In the genomic region with DNA sequence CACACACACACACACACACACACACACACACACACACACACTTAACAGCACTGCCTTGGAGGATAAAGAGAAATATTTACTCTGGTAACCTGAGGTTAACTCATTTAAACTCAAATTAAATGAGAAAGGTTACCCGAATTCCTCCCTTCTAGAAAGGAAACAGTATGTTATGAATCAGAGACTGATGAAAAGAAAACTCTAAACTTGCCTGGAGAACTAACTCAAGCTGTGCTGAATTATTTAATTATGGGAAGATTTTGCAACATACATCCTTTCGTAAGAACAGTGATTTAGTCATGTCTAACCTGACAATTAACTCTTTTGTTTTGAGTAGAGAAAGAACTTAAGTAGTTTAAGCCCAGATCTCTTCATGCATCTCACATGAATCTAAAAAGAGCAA, we compare ENCODE assay signal across 13 mouse cellular contexts.
"Had no signal": no experiment of that assay in that cellular context is flagged by ENCODE, and none has a peak within 500 bp of the region (broad histone marks: within the 10 kb centered on the region; RNA-seq: fewer than 3 reads in every experiment).

No protein-coding gene starts in this region.

- H3K27me3 ChIP-seq: kidney, embryonic 15.5 days; liver, embryonic 15.5 days; neural tube, embryonic 12.5 days had no signal

- DNase-seq: kidney, adult 2 months; kidney, postnatal 14 days; lung, adult 2 months; midbrain, embryonic 14.5 days; right cerebral cortex, postnatal 4 days; spleen, adult 18-20 months; thymus, adult 18-20 months; thymus, postnatal 36 days had no signal

- H3K36me3 ChIP-seq: kidney, embryonic 15.5 days; limb, embryonic 10.5 days; liver, embryonic 15.5 days; neural tube, embryonic 12.5 days had no signal

- H3K4me1 ChIP-seq: kidney, embryonic 15.5 days; liver, embryonic 15.5 days; neural tube, embryonic 12.5 days had no signal

- H3K9me3 ChIP-seq: kidney, embryonic 15.5 days; limb, embryonic 10.5 days; liver, embryonic 15.5 days; neural tube, embryonic 12.5 days had no signal

- H3K4me2 ChIP-seq: kidney, embryonic 15.5 days; liver, embryonic 11.5 days; liver, embryonic 15.5 days; neural tube, embryonic 12.5 days had no signal

- H3K27ac ChIP-seq: kidney, embryonic 15.5 days; limb, embryonic 10.5 days; liver, embryonic 15.5 days; neural tube, embryonic 12.5 days had no signal

- H3K9ac ChIP-seq: kidney, embryonic 15.5 days; liver, embryonic 15.5 days; neural tube, embryonic 12.5 days had no signal

- H3K4me3 ChIP-seq: kidney, embryonic 15.5 days; limb, embryonic 10.5 days; liver, embryonic 15.5 days; neural tube, embryonic 12.5 days had no signal
